Mouse (Mus musculus) liver, embryonic 11.5 days (tissue): ENCODE measurements at regions not wholly inside any gene's neighbourhood (a gene's known extent, or its start where the extent isn't known, plus 50 kb on each side); places are given as distances from the start of the nearest gene placed in this dataset.

Experiments used
- ATAC-seq: fragments of 200-750 bp; cut with Nextera tagmentation; replicated peaks from 2 replicates; pipeline ENCODE4 v1.8.0; 2017; ENCODE audit warnings: moderate number of reproducible peaks, mild to moderate bottlenecking, moderate TSS enrichment, moderate library complexity; ENCODE audit not compliant: low FRiP score
- DNase-seq: peaks from one replicate; pipeline ENCODE4 v3.0.0-alpha.2; 2017; ENCODE audit warnings: low spot score
- H3K27ac ChIP-seq: fragments of 300-500 bp; sonication (generic); 2 replicates; pipeline ENCODE4 v1.5.1; 2014; ENCODE audit warnings: mild to moderate bottlenecking, low read depth, low read length, control low read depth
- H3K27me3 ChIP-seq: fragments of 300-500 bp; sonication (generic); replicated peaks from 2 replicates; pipeline ENCODE4 v1.6.1; 2014; ENCODE audit warnings: low read length, mixed read lengths; ENCODE audit not compliant: control insufficient read depth, insufficient read depth
- H3K36me3 ChIP-seq: fragments of 300-500 bp; sonication (generic); 2 replicates; pipeline ENCODE4 v1.6.1; 2014; ENCODE audit warnings: mild to moderate bottlenecking, low read length, moderate library complexity, mixed read lengths; ENCODE audit not compliant: control insufficient read depth, insufficient read depth
- H3K4me1 ChIP-seq: fragments of 300-500 bp; sonication (generic); replicated peaks from 2 replicates; pipeline ENCODE4 v1.6.1; 2014; ENCODE audit warnings: low read length, mixed read lengths; ENCODE audit not compliant: control insufficient read depth, insufficient read depth
- H3K4me2 ChIP-seq: fragments of 300-500 bp; sonication (generic); 2 replicates; pipeline ENCODE4 v1.6.1; 2014; ENCODE audit warnings: mild to moderate bottlenecking, control low read depth, moderate library complexity
- H3K4me3 ChIP-seq: fragments of 300-500 bp; sonication (generic); 2 replicates; pipeline ENCODE4 v1.5.1; 2014; ENCODE audit warnings: low read depth, low read length, control low read depth
- H3K9ac ChIP-seq: fragments of 300-500 bp; sonication (generic); 2 replicates; pipeline ENCODE4 v1.6.1; 2014; ENCODE audit warnings: low read depth, low read length, control low read depth
- H3K9me3 ChIP-seq: fragments of 300-500 bp; sonication (generic); 2 replicates; pipeline ENCODE4 v1.6.1; 2016; ENCODE audit warnings: low read length, inconsistent platforms, mixed read lengths; ENCODE audit not compliant: control insufficient read depth
- WGBS: fragments of 180-500 bp; shearing (Covaris S2); extraction: QIAGEN DNeasy Blood & Tissue Kit; methylation state at CpG from one replicate; pipeline ENCODE4 v1.1.7; 2014; 5-methylcytosine and 5-hydroxymethylcytosine counted together

- Histone ChIP-seq H3K4me2 (no peak overlapping the region), H3K9ac (no peak overlapping the region), H3K27me3 (no peaks in the 10 kb centered on the region), H3K9me3 (no peaks in the 10 kb centered on the region), H3K4me3 (no peak overlapping the region), H3K4me1 (no peaks in the 10 kb centered on the region), H3K36me3 (no peaks in the 10 kb centered on the region), H3K27ac (no peak overlapping the region)
- 81% methylated on average over 7 of the region's 7 CpGs for WGBS
- no peak for DNase-seq
- no peak for ATAC-seq
These were observed 108.5 kb upstream of the N6amt1 start for GRCm38 (mm10) chr16:87245441-87245840.

- Histone ChIP-seq H3K36me3 (no peaks in the 10 kb centered on the region), H3K9me3 (no peaks in the 10 kb centered on the region), H3K4me2 (no peak overlapping the region), H3K4me3 (no peak overlapping the region), H3K27ac (no peak overlapping the region), H3K9ac (no peak overlapping the region), H3K4me1 (no peaks in the 10 kb centered on the region), H3K27me3 (no peaks in the 10 kb centered on the region)
- no peak for ATAC-seq
- WGBS = 80% methylated on average over 7 of the region's 7 CpGs
- DNase-seq = no peak
These were observed 112.0 kb upstream of the N6amt1 start for GRCm38 (mm10) chr16:87242027-87242426.

GRCm38 (mm10) chr16:87239105-87239504 is 114.9 kb upstream of the N6amt1 start:
- Histone ChIP-seq H3K9me3 (no peaks in the 10 kb centered on the region), H3K9ac (no peak overlapping the region), H3K27ac (no peak overlapping the region), H3K27me3 (no peaks in the 10 kb centered on the region), H3K36me3 (no peaks in the 10 kb centered on the region), H3K4me3 (no peak overlapping the region), H3K4me2 (no peak overlapping the region), H3K4me1 (no peaks in the 10 kb centered on the region)
- ATAC-seq = no peak
- DNase-seq = no peak
- WGBS = 70% methylated on average over 7 of the region's 7 CpGs

GRCm38 (mm10) chr16:87234199-87234598 is 119.8 kb upstream of the N6amt1 start:
- DNase-seq = no peak
- H3K9me3 ChIP-seq = no peaks in the 10 kb centered on the region; the same call in 1 of the 2 replicates
- 75% methylated on average over 4 of the region's 4 CpGs for WGBS
- no peak overlapping the region for H3K9ac ChIP-seq
- no peak for ATAC-seq
- no peaks in the 10 kb centered on the region for H3K27me3 ChIP-seq
- no peaks in the 10 kb centered on the region for H3K36me3 ChIP-seq
- no peaks in the 10 kb centered on the region for H3K4me1 ChIP-seq
- H3K4me3 ChIP-seq = no peak overlapping the region
- no peak overlapping the region for H3K4me2 ChIP-seq
- H3K27ac ChIP-seq = no peak overlapping the region

- WGBS = 78% methylated on average over 10 of the region's 10 CpGs
- Histone ChIP-seq H3K4me3 (no peak overlapping the region), H3K9me3 (no peaks in the 10 kb centered on the region), H3K36me3 (no peaks in the 10 kb centered on the region), H3K27ac (no peak overlapping the region), H3K4me1 (no peaks in the 10 kb centered on the region), H3K4me2 (no peak overlapping the region), H3K9ac (no peak overlapping the region), H3K27me3 (no peaks in the 10 kb centered on the region)
- ATAC-seq (no peak), DNase-seq (no peak)
These were observed 128.4 kb upstream of the N6amt1 start for GRCm38 (mm10) chr16:87225595-87225994.

- 83% methylated on average over 8 of the region's 8 CpGs for WGBS
- Histone ChIP-seq H3K4me1 (no peaks in the 10 kb centered on the region), H3K36me3 (no peaks in the 10 kb centered on the region), H3K9ac (no peak overlapping the region), H3K4me2 (no peak overlapping the region), H3K27ac (no peak overlapping the region), H3K4me3 (no peak overlapping the region), H3K27me3 (no peaks in the 10 kb centered on the region), H3K9me3 (no peaks in the 10 kb centered on the region)
- ATAC-seq = no peak
- DNase-seq = no peak
These were observed 128.9 kb upstream of the N6amt1 start for GRCm38 (mm10) chr16:87225085-87225484.

- Histone ChIP-seq H3K4me3 (no peak overlapping the region), H3K4me2 (no peak overlapping the region), H3K27me3 (no peaks in the 10 kb centered on the region), H3K4me1 (no peaks in the 10 kb centered on the region), H3K27ac (no peak overlapping the region), H3K9me3 (no peaks in the 10 kb centered on the region), H3K36me3 (no peaks in the 10 kb centered on the region), H3K9ac (no peak overlapping the region)
- WGBS = 74% methylated on average over 7 of the region's 7 CpGs
- DNase-seq (no peak), ATAC-seq (no peak)
These were observed 130.0 kb upstream of the N6amt1 start for GRCm38 (mm10) chr16:87224024-87224423.

GRCm38 (mm10) chr16:87220611-87221010 is 133.4 kb upstream of the N6amt1 start:
- H3K9me3 ChIP-seq = no peaks in the 10 kb centered on the region
- no peak overlapping the region for H3K9ac ChIP-seq
- no peak overlapping the region for H3K4me2 ChIP-seq
- no peak for ATAC-seq
- no peaks in the 10 kb centered on the region for H3K27me3 ChIP-seq
- WGBS = 84% methylated on average over 5 of the region's 5 CpGs
- H3K36me3 ChIP-seq = no peaks in the 10 kb centered on the region
- H3K4me1 ChIP-seq = no peaks in the 10 kb centered on the region
- DNase-seq = no peak
- no peak overlapping the region for H3K4me3 ChIP-seq
- H3K27ac ChIP-seq = no peak overlapping the region

GRCm38 (mm10) chr16:87220201-87220600 is 133.8 kb upstream of the N6amt1 start:
- no peak overlapping the region for H3K9ac ChIP-seq
- H3K4me2 ChIP-seq = no peak overlapping the region
- no peaks in the 10 kb centered on the region for H3K36me3 ChIP-seq
- H3K27ac ChIP-seq = no peak overlapping the region
- DNase-seq = no peak
- no peak overlapping the region for H3K4me3 ChIP-seq
- no peaks in the 10 kb centered on the region for H3K9me3 ChIP-seq
- 60% methylated on average over 4 of the region's 4 CpGs for WGBS
- H3K4me1 ChIP-seq = no peaks in the 10 kb centered on the region
- no peaks in the 10 kb centered on the region for H3K27me3 ChIP-seq
- no peak for ATAC-seq
